Mouse (Mus musculus) left cerebral cortex, adult 18-20 months (tissue): Measurements from ENCODE around the gene Celf5. TPM values are rescaled to one million over a fixed set of nuclear protein-coding genes. Genes with fewer than 3 reads are reported as not detected.

Experiments
- DNase-seq, 2 experiments: peaks; one replicate each; pipeline ENCODE4 v3.0.0; 2021 to 2022; ENCODE audit warnings: low spot score in 2 of 2, mixed read lengths in 1 of 2
- total RNA-seq, 2 experiments: library from RNA; stranded (reverse); gene quantifications; 2 replicates each; pipeline ENCODE4 v1.2.3; 2021

The Celf5 gene
- total RNA-seq, 2 experiments from 2014 or later, result 242 to 259 TPM

DNA sequence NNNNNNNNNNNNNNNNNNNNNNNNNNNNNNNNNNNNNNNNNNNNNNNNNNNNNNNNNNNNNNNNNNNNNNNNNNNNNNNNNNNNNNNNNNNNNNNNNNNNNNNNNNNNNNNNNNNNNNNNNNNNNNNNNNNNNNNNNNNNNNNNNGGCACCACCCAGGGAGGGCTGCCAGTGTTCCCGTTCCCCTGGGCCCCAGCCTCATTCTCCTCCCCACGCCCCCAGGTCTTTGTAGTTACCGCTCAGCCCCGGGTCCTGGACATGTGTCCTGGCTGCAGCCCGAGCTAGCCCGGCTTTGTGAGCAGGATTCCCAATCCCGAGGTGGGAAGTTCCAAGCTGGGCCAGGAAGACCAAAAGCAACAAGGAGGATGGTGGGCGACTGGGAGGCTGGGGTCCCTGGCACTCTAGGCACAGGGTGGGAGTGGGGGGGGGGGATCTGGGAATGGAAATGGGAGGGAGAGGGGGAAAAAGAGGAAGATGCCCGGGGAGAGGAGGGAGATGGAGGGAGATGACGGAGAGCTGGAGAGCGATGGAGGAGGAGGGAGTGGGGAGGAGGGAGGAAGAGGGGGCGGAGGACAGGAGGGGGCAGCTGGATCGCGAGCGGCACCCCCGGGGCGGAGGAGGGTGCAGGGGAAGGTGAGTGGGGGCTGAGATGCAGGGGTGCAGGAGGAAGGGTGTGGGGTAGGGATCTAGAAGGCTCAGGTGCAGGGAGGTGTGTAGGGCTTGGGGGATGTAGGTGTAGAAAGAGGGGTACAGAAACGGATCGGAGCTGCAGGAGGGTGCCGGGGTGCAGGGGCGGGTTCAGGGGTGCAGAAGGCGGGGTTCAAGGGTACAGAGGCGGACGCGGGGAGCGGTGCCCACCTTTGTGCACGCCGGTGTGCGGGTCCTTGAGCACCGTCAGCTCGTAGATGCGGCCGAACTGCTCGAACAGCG is 640 bp downstream of the Celf5 start:
- DNase-seq, result no peak

GRCm38 (mm10) chr10:81474461-81474860 is 8.0 kb downstream of the Celf5 start:
- no peak for DNase-seq

DNA sequence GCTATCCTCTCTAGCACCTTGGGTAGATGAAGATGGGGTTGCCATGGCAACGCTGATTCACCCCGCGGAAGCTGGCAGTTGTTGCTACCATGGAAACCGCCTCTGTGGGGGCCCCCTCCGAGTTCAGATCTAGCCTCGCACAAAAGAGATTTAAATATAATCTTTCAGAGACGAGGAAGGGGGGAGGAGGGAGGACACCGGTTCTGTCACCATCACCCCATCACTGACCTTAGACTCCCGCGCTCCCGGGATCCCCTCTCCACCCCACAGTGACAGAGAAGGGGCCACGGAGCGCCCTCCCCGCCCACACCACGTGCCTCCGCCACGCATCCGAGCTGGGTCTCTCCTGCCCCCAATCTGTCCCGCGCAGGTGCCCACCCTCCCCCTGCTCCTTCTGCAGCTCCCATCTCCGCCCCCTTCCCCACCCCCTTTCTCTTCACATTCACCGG is 9.5 kb downstream of the Celf5 start:
- DNase-seq, result peak; percentile 92

DNA sequence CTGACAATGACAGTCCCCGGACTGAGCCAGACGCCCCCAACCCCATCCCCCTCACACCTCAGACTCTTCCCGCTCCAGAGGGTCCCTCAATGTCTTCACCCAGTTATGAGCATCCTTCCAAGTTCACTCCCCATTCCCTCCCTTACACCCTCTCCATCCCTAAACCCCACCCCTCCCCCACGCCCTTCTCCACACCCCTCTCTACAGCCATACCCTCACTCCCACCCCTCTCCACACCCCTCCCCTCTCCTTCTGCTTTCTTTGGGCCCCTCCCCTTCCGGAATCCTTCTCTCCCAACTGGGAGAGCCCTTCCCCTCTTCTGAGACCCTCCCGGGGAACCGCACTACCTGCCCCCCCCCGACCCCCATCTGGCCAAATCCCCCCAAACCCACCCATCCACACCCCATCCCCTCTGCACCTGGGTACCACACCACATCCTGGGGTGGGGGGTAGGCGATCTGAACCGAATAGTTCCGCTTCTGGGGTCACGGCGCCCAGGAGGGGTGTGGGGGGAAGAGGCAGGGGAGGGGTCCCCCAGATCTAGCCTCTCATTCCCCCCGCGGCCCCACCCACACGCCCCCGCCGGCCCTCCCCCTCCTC is 10.0 kb downstream of the Celf5 start:
- no peak for DNase-seq

DNA sequence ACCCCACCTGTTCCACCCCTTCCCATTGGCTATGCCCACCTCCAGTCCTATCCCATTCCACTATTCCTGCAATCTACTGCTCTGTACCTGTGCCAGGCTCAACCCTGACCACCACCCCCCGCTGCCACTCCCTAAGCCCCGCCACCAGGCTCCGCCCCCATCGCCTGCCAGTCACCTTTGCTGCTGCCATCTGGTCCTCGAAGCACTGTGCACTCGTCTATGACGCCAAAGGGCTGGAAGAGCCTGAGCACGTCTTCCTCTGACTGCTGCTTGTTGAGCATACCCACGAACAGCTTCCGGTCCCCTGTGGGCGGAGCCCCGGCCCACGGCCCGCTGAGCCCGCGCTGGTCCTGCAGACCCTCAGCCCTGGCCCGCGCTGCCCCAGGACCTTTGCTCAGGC is 12.1 kb downstream of the Celf5 start:
- peak; percentile 59 to 66 for DNase-seq

DNA sequence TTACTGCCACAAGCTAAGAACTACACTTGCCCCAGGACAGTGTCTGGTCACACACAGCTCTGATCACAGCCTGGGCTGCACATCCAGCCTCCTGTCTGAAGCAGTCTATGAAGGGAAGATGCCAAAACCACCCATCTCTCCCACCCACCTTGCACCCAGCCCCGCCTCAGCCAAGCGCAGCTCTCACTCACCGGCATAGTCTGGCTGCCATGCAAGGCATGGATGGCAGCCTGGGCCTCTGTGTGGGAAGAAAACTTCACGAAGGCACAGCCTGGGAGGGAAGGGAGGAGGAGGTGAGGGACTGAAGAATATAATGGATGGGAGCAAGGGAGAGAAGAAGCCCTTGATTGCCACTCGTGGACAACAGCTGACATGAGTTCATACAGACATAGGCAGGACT is 13.3 kb downstream of the Celf5 start:
- DNase-seq, result peak; percentile 70 to 88

DNA sequence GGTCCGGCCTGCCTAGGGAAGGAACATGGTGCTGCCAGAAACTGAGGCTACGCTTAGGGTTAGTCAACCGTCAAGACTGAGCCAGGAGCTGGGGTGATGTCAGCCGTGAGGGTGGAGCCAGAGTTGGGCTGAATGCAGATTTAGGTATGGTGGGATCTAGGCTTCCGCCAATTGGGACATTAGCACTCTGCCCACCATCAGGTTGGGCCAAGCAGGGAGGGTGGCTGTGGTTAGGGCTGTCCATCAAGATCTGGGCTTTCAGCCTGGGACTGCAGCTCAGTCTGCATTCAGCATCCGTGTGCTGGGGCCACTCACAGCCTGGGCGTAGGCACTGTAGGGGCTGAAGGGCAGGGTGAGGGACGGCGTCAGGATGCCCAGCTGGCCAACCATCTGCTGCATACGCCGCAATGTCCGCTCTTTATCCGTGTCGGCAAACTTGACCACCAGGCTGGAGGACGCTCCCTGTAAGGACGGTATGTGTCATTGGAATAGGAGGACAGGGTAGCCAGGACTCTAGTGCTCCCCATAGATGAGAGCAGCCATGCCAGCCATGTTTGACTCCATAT is 14.8 kb downstream of the Celf5 start:
- DNase-seq, result no peak

GRCm38 (mm10) chr10:81466881-81467280 is 15.6 kb downstream of the Celf5 start:
- DNase-seq, result no peak

DNA sequence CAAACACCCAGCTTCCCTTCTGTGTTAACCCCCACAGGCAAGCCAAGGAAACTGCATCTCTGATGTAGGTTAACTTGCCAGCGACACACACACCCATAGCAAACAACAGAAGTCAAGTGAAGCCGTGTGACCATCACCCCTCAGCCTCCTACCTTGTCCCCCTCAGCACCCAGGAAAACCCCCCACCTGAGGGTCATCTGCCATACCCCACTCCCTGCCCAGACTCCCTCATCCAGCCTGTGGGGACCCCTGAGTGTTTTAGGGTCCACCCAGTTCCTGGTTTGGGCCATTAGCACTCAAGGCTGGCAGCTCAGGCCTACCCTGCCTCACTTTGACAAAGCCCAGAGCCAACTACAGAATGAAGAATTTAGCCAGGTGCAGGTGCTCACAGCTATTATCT is 16.4 kb downstream of the Celf5 start:
- DNase-seq, result peak in 1 of 2 experiments; percentile 2

GRCm38 (mm10) chr10:81465265-81465645 is 17.3 kb downstream of the Celf5 start:
- DNase-seq, result peak; percentile 1 to 2

DNA sequence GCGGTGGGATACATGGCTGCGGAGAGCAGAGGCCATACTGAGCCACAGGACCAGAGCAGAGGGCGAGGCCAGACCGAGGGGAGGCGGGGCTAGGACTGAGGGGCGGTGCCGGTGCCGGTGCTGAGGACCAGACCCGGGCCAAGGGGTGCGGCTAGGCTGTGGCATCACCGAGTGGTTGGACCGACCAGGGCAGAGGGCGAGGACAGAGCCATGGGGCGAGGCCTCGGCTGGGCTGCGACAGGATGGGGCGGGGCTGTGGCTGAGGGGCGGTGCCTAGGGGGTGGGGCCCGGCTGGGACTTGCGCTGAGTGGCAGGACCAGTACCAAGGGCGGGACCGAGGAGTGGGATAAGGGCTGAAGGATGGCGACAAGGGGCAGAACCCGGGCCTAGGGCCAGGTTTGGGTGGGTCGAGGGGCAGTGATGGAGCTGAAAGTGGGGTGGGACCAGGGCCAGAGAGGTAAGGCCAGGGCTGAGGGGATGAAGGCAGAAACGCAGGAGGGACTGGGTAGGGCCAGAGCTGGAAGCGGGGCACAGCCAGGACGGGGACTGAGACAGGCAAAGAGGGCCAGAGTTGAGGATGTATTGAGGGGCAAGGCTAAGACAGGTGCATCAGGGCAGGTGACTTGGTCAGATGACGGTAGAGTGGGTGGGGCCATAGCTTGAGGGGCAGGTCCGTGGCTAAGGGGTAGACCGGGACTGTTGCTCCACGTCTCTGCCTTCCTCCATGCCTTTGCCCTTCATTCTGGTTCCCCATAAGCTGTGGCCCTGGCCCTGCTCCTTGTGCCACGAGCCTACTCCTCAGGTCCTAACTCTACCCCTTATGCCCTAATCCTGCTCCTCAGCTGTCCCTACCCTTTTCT is 17.9 kb downstream of the Celf5 start:
- peak; percentile 6 to 29 for DNase-seq

GRCm38 (mm10) chr10:81463531-81463930 is 19.0 kb downstream of the Celf5 start:
- peak in 1 of 2 experiments; percentile 1 for DNase-seq

GRCm38 (mm10) chr10:81462917-81463316 is 19.6 kb downstream of the Celf5 start:
- DNase-seq, result peak; percentile 1 to 2

DNA sequence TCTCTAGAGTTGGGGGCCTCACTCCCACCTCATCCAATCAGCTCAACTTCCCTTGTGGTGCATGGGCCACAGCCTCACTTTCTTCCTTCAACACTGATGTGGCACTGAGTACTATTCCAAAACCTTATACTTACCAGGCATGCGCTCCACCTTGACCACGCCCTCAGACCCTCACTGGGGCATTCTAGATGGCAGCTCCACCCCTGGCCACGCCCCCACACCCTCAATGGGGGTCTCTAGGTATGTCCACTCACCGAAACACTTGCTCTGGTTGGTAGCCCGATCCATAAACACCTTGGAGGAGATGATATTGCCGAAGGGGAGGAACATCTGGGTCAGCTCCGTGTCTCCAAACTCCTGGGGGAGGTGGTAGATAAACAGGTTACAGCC is 20.1 kb downstream of the Celf5 start:
- peak; percentile 2 to 4 for DNase-seq

DNA sequence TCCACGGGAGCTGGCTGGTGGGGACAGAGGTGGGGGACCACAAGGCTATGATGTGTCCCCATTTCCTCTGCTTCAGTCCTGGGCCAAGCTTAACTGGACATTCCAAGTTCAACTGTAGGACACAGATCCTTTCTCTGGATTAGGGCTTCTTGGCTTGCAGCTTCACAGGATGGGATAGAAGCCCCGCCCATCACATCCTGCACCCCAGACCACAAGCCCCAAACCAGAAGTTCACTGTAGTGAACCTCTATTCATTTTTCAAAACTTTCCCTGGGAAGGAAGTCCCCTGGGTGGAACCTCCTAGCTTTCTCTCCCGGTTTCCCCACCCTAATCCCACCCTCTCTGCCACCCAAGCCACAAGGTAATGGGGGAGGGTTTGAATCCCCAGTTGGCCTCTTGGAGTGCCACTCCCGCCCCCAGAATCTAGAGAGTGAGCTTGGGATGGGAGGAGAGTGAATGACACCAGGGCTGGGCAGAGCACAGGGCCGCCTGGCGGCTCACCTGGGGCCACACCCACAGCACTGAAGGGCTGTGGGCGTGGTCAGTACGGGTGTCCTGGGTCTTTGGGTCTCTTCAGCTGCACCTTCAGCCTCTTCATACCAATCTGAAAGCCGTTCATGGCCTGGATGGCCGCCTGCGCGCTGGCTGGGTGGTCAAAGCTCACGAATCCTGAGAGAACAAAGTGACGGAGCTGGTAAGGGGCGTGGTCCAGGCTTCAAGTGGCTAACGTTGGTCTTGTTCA is 20.7 kb downstream of the Celf5 start:
- DNase-seq, result peak; percentile 1 to 7

DNA sequence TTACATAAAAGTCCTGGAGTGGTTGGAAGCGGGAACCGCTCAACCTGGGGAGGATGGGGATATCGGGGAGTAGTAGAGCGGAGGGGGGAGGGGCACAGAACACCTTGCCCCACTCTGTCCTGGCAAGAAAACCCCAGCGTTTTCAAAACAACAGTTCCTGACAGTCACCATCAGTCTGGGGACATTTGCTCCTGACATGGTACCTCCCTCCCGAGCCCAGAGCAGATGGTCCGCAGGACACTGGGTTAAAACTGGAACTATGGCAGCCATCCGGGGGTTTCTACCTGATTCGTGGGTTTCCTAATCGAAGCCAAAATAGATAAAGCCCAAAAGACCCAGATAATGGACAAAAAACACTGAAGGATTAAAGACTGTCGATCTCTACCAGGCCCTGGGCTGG is 21.6 kb downstream of the Celf5 start:
- peak in 1 of 2 experiments; percentile 1 for DNase-seq

DNA sequence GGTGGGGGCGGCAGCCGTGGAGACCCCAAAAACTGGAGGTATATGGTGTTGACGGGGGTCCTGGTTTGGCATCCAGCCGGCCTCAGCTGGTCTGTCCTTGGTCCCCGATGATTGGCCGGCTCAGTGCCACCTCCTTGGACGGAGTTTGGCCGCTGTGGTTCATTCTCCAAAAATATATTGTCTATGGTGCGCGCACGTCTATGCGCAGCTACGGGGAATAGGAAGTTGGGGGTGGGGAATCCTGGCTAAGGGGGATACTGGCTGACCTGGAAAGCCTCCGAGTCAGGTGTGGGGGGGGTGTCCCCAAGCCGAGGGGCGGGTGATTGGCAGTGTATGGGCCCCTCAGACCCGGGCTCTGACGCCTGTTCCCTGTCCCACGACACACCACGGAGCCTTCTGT is 22.0 kb downstream of the Celf5 start:
- no peak for DNase-seq

- no peak for DNase-seq
Measured at GRCm38 (mm10) chr10:81459399-81459798, 23.1 kb downstream of the Celf5 start.

- peak in 1 of 2 experiments; percentile 1 for DNase-seq
Measured at GRCm38 (mm10) chr10:81458267-81458666, 24.2 kb downstream of the Celf5 start.

DNA sequence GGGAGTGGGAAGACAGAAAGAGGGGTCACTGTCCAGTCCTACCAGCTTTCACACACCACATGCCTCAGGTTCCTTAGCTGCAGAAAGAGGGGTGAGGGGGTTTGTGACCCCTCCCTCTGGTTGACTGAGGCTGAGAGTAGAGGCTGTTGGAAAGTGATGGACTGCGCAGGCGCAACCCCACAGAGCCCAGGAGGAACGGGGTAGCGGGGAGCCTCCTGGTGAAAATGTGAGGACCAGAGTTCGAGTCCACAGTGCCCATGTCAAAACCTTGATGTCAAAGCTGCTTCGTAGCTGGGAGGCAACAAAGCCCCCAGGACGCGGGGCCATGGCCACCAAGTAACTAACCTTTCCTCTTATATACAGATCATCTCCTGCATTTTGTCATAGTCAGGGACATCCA is 24.9 kb downstream of the Celf5 start:
- DNase-seq, result peak in 1 of 2 experiments; percentile 1
